Mouse (Mus musculus): ENCODE results near the gene Slc22a4.

GRCm38 (mm10) chr11:54007717-54008116, 20.2 kb downstream of the Slc22a4 start:
- TF ChIP-seq POLR2A (IDR thresholded peaks at IDR 0.05; ENCODE audit: control insufficient read depth, extremely low read depth, insufficient read depth, low read length, poor library complexity): no peak
- no peak for TF ChIP-seq CTCF (IDR thresholded peaks at IDR 0.05; ENCODE audit: borderline replicate concordance, control insufficient read depth, extremely low read depth, insufficient read depth, low read length, poor library complexity)

Data from thymus, adult 2 months (tissue).